Mouse (Mus musculus) R1 (cell line): ENCODE measurements around the gene Ppa2.

Experiments used
- DNase-seq: peaks from one replicate; pipeline ENCODE4 v3.0.0-alpha.2; 2018; ENCODE audit warnings: low read depth, low spot score

Ppa2 gene

DNA sequence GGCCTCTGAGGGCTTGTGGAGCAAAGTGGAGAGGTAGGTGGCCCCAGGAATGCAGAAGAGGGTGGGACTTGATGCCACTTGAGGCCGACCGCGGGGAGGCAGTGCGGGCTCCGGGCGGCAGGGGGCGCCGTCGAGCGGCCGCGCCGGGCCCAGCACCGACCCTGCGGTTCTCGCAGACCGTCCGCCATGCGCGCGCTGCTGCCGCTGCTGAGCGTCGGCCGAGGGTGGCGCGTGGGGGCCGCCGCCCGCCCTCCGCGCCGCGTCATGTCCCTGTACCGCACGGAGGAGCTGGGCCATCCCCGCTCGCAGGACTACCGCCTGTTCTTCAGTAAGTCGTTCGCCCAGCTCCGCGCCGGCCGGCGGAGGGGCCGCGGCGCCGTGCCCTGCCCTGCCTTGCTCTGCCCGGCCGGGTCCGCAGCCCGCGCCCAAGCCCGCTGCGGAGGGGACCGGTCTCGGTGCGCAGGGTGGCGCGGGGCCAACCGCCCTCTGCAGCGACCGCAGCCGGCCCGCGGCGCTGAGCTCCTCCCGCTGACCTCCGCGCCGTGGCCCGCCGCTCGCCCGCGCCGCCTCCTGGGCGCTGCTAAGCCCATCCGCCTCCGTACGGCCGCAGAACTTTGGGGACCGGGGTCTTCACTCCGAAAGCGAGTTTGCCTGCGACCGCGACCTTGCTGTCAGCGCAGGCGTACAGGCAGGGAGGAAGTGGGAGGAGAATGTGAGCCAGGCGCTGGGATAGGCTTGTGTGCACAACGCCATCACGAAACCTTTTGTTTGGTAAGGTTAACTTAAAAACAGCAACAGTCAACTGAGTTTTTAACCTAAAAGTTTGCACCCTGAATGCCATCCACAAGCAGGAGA lies at the start of gene Ppa2:
Ppa2 (plus strand) TSS at position 157 of the 855 bp plus-strand sequence.
- DNase-seq, result peak; percentile 93

DNA sequence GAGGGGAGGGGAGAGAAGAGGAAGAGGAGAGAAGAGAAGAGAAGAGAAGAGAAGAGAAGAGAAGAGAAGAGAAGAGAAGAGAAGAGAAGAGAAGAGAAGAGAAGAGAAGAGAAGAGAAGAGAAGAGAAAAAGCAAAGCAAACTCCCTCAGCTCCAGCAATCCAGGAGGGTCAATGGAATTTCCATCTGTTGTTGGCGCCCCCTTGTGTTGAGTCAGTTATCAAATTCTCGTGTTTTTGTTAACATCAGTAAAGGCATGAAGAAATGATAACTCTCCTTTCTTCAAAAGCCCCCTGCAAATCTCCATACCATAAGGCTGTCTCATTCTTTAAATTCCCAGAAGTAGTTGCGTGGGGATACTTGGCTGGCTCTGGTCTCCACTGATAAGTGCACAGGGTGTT lies 38.0 kb upstream of the Ppa2 start:
- peak; percentile 75 for DNase-seq

DNA sequence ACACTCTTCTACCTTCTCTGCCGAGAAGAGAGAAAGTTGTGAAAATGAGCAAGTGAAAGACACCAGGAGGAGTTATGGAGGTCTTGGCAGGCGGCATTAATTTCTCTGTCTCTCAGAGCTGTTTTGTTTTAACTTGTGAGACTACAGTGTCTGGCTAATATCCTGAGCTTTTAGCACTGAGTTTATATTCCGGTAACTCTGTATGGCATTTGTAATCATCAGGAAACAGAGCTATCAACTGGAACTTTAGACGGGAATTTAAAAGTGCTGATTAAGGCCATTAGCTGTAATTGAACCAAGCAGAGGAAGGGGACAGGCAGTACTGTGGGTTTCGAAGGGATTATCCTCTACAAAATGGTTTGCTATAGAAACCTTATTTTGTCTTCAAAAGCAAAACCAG lies 25.3 kb upstream of the Ppa2 start:
- no peak for DNase-seq

DNA sequence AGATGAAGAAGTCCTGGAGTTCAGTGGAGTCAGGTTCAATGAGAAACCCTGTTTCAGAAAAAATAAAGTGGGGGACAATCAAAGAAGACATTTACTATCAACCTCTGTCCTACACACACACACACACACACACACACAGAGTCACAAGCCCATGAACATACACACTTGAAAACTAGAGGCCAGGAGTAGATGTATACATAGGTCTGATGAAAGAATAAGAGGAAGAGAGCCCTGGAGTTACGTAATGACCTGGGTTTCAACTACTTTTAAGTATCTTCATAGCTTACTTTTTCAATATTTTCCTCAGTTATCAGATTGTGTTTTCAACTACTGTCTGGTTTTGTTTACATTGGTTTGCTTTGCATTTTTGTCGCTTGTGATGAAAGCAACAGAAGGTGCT lies 21.1 kb upstream of the Ppa2 start:
- DNase-seq, result no peak

DNA sequence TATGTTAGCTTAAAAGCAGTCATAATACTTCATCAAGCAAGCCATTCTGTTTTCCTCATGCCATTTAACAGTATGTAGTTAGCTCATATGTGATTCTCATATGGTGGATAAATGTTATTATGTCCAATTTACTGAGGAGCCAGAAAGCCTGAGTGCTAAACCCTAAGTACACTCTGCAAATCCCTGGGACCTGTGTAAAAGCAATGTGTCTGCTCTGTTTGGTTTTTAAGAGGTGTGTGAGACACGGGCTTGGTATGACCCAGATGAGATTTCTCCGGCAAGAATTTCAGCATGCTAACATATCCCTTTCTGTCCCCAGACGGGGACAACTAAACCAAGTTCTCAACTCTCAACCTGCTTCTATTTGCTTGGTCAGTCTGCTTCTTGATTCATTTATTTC lies 5.6 kb upstream of the Ppa2 start:
- DNase-seq, result no peak

DNA sequence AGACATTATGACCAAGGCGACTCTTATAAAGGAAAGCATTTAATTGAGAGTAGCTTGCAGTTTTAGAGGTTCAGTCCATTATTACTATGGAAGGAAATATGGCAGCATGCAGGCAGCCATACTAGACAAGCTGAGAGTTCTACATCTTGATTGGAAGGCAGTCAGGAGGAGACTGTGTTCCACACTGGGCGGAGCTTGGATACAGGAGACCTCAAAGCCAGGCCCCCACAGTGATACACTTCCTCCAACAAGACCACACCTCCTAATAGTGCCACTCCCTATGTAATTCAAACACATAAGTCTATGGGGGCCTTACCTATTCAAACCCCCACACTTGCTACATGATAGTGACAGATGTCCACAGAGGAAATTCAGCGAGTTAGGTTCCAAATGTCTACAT lies 1.5 kb upstream of the Ppa2 start:
- DNase-seq, result peak; percentile 57

DNA sequence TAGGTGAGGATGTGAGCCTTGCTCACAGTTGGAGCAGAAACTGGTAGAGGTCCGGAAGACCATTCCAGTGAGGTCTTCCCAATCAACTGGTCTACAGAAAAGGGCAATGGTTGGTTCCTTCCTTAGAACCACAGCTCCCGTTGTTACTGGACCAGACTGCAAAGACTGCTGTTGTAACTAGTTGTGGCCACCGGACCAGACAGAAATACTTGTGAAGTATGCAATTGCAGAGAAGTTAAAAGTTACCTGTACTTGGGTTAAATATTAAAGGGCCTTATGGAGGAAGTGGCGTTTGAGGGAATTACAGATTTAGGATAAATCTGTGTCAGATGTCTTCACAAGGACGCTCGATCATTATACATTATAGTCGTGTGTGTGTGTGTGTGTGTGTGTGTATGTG lies 551 bp upstream of the Ppa2 start:
- DNase-seq, result no peak

DNA sequence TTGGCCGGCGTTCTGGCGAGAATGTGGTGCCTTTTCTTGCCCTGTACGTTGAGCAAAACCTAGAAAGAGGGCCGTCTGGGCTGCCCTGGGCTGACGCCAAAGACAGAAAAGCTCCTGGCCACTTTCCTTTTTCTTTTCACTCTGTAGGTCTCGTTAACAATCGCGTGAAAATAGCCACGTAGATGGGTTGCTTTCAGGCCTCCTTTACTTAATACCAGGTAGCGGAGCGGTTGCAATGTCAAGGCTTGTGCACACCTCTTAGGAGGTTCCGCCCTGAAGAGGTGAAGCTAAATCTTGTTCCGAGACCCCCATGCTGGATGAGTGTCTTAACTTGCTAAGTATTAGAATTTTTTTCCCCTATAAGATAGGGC lies 884 bp downstream of the Ppa2 start:
- peak; percentile 56 for DNase-seq

DNA sequence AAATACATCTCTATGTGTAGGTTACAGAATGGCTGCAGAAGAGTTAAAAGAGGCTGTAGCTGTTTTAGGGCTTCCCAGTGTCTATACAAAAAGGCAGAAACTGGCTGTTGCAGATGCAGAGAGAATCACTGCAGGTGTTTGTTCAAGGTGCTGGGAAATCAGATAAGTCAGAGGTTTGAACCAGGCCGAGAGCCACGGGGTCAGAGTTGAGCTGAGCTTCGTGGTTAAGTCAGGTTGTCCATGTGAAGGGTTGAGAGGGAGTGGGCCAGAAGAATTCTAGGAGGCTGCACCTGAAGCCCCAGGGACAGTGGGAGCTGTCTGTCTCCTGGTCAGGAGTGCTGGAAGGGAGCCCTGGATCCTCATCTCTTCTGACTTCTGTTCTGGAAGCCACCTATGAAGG lies 2.4 kb downstream of the Ppa2 start:
- no peak for DNase-seq

DNA sequence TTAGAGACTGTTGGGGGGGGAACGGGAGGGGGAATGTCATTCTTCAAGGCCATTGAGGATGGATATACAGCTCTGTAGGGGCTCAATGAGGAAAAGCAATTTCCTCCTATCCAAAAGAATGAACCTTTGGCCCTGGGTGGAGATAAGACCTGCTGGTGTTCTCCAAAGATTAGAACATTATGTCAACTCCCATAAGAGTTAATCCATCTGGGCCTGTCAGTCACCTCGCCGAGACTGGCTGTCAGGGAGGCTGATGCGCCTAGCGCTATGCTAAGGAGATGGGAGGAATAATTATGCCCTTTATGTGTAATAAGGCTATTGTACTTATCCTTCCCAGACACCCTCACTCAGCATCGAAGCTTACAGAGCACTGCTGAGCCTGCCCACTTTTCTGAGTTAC lies 2.9 kb downstream of the Ppa2 start:
- no peak for DNase-seq

DNA sequence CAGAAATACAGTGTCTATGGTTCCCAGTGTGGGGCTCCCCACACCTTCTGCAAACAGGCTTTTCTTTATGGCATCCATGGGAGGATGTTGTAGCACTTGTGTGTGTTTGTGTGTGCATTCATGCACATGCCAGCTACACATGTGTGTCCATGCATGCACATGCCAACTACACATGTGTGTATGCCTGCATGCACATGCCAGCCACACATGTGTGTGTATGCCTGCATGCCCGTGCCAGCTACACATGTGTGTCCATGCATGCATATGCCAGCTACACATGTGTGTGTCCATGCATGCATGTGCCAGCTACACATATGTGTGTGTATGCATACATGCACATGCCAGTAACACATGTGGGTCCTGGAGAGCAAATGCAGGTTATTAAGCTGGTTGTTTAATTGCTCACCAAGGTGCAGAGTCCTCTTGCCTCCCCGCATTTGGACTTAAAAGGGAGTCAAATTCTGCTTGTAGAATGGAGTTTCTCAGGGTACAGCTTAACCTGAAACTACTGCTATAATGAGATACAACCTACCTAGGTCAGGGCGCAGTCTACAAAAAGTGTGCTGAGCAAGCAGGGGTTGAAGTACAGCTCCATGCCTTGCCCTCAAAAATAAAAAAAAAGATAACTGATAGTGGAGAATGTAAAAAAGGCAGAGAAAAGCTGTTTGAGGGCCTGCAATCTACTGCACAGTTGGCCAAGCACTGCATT lies 3.7 kb downstream of the Ppa2 start:
- no peak for DNase-seq

DNA sequence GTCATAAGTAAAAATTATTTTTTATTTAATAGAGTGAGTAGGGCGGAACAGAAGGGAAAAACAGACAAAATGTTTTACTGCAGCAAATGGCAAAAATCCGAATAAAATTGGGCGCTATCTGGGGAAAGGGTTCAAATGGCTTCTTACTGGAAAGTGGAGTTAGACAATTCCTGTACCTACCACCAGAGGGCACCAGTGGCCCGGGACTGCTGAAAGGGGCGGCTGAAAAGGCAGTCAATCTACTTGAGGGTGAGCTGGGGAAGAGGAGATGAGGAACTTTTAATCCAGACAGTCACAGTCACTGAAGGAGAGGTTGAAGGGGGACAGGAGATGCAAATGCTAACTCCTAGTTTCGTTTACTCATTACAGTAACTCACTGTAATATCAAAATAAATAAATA lies 4.6 kb downstream of the Ppa2 start:
- peak; percentile 79 for DNase-seq

DNA sequence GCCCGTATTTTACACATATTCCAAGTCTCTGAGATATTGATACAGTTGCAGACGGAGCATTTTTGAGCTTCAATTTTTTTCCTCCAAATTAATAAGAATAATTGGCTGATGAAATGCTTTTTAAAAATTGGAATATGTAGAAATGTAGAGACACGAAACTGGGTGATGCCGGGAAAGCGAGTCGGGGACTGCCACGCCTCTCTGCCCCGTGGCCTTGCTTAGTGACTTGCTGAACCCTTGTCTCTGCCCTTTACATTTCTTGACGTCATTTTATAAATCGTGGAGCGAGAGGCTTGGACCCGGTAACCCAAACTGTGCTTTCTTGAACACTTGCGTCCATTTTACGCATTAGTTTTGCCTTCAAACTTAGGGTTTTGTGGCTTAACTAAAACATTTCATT lies 5.1 kb downstream of the Ppa2 start:
- no peak for DNase-seq

DNA sequence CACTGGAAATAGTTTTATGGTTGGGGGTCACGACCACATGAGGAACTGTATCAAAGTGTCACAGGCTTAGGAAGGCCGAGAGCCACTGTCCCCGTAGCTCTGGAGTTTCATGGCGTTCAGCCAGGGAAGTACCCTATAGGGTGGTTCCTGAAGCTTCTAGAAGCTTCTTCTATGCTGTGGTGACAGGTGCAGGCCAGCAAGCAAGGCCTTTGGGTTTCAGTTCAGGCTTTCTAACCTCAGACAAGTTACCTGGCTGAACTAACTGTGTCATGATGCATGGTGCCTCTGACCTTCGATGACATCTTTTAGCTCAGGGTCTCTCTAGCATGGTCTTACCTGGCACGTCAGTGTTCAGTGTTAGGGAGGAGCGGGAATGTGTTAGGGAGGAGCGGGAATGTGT lies 5.7 kb downstream of the Ppa2 start:
- DNase-seq, result no peak

DNA sequence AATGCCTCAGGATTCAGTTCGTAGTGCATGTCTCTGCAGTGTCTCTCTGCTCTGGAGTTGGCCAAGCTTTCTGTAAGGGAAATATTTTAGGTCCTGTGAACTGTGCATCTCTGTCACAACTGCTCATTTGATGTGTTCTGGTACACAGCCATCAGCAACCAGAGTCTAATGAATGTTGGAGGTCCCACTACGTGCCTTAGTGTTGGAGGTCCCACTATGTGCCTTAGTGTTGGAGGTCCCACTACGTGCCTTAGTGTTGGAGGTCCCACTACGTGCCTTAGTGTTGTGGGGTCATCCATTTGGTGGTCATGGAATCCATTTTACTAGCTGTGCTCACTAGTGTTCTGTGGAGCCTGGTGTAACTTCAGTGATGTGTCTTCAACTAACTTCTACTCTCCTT lies 7.9 kb downstream of the Ppa2 start:
- no peak for DNase-seq

DNA sequence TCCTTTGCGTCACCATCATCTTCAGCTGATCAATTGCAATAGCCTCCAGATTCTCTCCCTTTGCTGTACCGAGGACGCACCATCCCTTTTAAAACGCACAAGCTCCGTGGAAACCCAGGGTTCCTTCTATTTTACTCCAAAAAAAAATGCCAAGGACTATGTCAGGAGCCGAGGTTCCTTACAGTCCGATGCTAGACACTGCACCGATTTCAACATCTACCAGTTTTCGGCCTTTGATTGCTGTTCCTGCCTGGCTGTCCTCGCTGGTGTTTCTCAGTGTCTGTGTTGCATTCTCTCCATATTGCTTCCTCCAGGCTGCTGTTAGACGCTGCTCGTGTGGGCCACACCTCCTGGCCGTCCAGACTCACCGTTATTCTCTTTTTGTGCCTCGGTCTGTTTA lies 8.7 kb downstream of the Ppa2 start:
- no peak for DNase-seq

DNA sequence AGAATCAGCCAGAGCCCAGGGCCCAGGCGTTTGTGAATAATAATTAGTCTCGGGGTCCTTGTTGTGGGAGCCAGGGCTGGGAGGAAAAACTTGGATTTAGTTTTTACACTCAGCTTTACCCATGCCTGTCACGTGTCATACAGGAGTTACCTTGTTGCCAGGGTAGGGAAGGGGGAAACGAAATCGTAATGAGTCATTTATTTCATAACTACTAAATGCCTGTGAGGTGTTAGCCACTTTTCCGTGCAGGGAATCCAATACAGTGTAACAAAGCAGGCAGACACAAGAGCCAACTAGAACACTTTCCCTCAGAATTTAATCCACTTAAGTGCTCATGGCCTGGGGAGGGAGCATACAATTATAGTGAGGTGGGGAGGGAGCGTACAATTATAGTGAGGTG lies 9.9 kb downstream of the Ppa2 start:
- DNase-seq, result no peak

DNA sequence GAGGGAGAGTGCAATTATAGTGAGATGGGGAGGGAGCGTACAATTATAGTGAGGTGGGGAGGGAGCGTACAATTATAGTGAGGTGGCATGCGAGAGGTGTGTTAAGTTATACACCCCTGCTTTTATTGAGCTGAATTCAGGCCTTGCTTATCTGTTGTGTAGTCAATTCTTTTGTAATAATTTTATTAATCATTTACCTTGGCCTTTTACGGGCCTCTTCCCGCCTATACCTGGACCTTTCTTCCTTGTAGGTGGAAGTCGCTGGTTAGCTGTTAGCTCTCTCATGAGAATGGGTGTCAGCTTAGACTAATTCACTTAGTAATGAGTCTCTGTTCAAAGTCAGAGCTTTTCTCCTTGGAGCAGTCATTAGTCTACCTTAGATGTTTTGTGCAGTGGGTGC lies 10.4 kb downstream of the Ppa2 start:
- DNase-seq, result no peak

DNA sequence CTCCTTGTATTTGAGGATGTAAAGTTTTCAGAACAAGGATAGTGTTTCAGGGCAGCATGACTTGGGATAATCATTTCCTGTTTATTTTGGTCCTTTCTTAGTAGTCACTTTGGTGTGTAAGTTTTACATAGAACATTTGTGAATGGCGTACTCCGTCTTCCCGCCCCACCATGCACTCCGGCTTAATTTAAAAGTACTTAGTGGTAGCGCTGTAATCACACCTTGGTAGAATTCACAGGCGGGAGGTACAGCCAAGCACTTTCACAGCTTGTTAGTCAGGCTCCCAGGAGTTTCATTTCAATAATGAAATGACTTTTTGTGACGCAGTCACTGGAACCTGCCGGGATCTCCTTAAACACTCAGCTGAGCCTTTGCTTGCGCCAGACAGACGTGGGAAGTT lies 12.0 kb downstream of the Ppa2 start:
- no peak for DNase-seq

DNA sequence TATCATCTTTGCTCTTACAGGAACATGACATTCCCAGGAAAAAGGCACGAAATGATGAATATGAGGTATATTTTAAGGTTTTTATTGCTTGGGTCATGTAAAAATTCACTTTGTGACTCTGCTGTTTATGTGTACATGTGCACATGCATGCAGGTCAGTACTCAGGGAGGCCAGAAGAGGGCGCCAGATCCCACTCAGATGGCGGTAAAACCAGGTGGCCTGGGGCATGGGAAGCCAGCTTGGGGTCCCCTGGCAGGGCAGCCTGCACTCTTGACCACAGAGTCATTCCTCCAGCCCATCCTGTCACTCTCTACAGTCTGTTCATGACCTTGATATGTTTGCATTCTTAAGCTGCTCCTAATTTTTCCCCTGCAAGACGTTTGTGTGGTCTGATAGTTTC lies 12.6 kb downstream of the Ppa2 start:
- DNase-seq, result peak; percentile 69

DNA sequence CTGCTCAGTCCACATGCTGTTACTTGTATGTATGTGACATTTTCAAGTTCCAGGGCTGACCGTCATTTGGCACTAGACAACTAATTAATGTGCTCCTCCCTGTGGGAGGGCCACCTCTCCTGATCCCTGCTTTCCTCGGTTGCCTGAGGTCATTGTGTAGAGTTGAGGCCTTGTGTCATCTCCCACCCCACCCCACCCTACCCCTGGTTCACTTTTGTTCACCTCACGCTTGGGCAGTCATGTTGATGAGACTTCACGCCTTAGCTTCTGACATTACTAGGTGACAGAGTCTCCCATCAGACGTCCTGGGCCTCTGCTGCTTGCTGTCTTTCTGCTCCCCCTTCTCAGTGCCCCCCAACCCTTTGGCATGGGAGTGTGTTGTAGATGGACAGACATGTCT lies 15.2 kb downstream of the Ppa2 start:
- DNase-seq, result no peak

DNA sequence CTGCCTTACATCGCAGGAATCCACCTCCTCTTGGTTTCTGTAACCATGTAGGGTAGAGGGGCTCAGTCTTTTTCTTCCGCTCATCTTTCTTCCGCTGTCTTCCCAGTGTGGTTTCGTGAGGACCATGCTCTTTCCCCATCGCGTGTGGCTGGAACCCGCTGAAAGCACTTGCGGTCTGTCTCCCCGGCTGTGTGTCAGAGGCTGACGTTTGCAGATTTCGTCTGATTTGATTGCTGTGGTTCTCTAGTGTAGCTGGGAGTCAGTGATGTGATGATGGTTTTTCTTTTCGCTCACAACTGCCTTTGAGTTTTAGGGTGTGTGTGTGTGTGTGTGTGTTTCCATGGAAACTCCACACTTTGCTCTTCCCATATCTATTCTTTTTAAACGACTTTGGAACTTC lies 18.6 kb downstream of the Ppa2 start:
- no peak for DNase-seq

DNA sequence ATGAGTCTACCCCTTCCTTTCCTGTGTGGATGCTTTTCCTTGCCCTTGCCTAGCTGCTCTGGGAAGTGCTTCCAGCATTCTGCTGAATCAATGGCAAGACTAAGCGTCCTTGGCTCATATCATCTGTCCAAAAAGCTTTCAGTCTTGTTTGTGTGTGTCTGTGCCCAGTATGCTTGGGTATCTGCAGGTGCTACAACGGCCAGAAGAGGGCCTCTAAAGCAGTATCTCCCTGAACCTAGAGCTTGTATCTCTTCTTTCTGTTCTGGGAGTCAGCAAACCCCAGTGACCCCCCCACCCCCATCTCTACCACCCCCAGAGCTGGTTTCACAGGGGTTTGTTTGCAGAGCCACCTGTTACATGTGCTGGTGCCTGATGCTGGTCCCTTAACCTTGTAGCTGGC lies 19.5 kb downstream of the Ppa2 start:
- DNase-seq, result peak; percentile 41
